Mouse (Mus musculus) forebrain, embryonic 14.5 days (tissue): Measurements from ENCODE around the gene Kirrel. TPM values are rescaled to one million over a fixed set of nuclear protein-coding genes. Genes with fewer than 3 reads are reported as not detected.

Source experiments
- ATAC-seq: fragments of 200-750 bp; cut with Nextera tagmentation; 2 replicates; pipeline ENCODE4 v1.8.0; 2017; ENCODE audit warnings: mild to moderate bottlenecking, moderate library complexity
- DNase-seq: peaks from one replicate; pipeline ENCODE4 v3.0.0-alpha.2; 2015; ENCODE audit warnings: low spot score
- H3K27ac ChIP-seq: fragments of 300-500 bp; sonication (generic); 2 replicates; pipeline ENCODE4 v1.5.1; 2014; ENCODE audit warnings: low read depth, mild to moderate bottlenecking, control low read depth, low read length, moderate library complexity
- H3K27me3 ChIP-seq: fragments of 300-500 bp; sonication (generic); replicated peaks from 2 replicates; pipeline ENCODE4 v1.6.1; 2014; ENCODE audit warnings: low read length, control low read depth, mixed read lengths; ENCODE audit not compliant: control insufficient read depth, insufficient read depth
- H3K36me3 ChIP-seq: fragments of 300-500 bp; sonication (generic); 2 replicates; pipeline ENCODE4 v1.6.1; 2014; ENCODE audit warnings: low read length, control low read depth; ENCODE audit not compliant: control insufficient read depth, insufficient read depth
- H3K4me1 ChIP-seq: fragments of 300-500 bp; sonication (generic); 2 replicates; pipeline ENCODE4 v1.6.1; 2014; ENCODE audit warnings: antibody characterized with exemption, low read length, control low read depth; ENCODE audit not compliant: control insufficient read depth, insufficient read depth
- H3K4me2 ChIP-seq: fragments of 300-500 bp; sonication (generic); 2 replicates; pipeline ENCODE4 v1.6.1; 2014; ENCODE audit warnings: mild to moderate bottlenecking, control low read depth, low read length
- H3K4me3 ChIP-seq: fragments of 300-500 bp; sonication (generic); 2 replicates; pipeline ENCODE4 v1.5.1; 2014; ENCODE audit warnings: low read depth, low read length, control low read depth
- H3K9ac ChIP-seq: fragments of 300-500 bp; sonication (generic); 2 replicates; pipeline ENCODE4 v1.6.1; 2014; ENCODE audit warnings: mild to moderate bottlenecking, low read length, control low read depth, moderate library complexity
- H3K9me3 ChIP-seq: fragments of 300-500 bp; sonication (generic); replicated peaks from 2 replicates; pipeline ENCODE4 v1.6.1; 2016; ENCODE audit warnings: low read length, control low read depth, mixed read lengths; ENCODE audit not compliant: control insufficient read depth
- WGBS: fragments of 180-500 bp; shearing (Covaris S2); extraction: QIAGEN DNeasy Blood & Tissue Kit; methylation state at CpG from one replicate; pipeline ENCODE4 v1.1.7; 2014; 5-methylcytosine and 5-hydroxymethylcytosine counted together
- polyA plus RNA-seq: library from polyadenylated mRNA; unstranded; fragments of >200 nt; fragmentation: Nextera tagmentation; extraction: Ambion mirVana; gene quantifications from 2 replicates; pipeline ENCODE4 v1.2.1, GENCODE M21; 2014

The Kirrel gene
- polyA plus RNA-seq, 1 experiment from 2014 or later, result 2.2 TPM

DNA sequence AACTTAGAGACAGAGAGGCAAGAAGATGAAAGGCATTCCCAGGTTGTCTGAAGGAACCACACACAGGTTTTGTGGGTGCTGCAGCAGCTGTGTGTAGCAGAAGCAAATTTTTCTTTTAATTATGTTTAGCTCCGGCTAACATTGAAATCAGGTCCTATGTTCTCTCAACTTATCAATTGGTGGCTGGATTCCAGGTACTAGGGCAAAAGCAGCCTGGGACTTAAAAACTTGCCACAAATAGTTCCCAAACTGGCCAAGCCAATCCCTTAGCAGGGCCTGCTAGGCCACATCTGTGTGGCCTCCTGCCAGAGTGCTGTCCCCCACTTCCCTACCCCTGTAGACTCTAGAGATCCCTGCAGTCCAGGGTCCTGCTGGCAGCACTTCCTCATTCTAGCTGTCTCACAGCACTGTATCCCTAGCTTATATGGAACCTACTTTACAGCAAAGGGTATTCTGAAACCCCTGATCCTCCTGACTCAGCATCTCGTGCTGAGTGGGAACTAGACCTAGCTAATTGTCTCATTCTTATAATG, 23.2 kb downstream of the Kirrel start:
- no peak for DNase-seq
- Histone ChIP-seq H3K27me3 (no peaks in the 10 kb centered on the region), H3K4me1 (peaks cover 51% of the 10 kb centered on the region), H3K36me3 (no peaks in the 10 kb centered on the region), H3K9ac (peak overlapping the region; percentile 43), H3K4me3 (no peak overlapping the region), H3K9me3 (no peaks in the 10 kb centered on the region), H3K27ac (peak overlapping the region; percentile 84), H3K4me2 (peak overlapping the region; percentile 38)
- ATAC-seq, result no peak
- WGBS, result 46% methylated on average over 2 of the region's 2 CpGs

DNA sequence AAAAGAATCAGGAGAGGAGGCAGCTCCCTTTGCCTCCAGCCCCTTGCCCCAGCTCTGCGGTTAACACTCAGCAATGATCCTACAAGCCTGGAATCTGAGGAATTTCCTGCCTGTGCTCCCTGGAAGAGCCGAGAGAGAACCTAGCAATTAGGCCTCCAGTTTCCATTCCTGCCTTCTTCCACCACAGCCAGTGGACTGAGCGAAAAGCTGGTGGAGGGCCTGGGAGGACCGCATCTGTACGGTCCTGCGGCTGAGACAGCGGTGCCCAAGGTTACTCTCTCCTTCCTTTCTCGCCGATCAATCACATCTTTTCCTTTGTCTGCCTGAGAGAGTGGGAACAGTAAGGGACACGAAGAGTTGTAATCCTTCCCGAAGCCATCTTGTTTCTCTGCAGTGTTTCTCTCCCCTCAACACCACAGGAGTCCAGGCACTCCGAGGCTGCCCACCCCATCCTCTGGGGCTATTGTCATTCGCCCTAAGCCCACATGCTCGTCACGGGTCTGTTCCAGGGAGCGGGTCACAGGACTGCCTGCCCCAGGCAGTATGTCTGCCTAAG, 23.8 kb downstream of the Kirrel start:
- H3K9ac ChIP-seq, result peak overlapping the region; percentile 43
- ATAC-seq, result peak; percentile 57
- no peaks in the 10 kb centered on the region for H3K9me3 ChIP-seq
- no peaks in the 10 kb centered on the region for H3K27me3 ChIP-seq
- no peak for DNase-seq
- no peaks in the 10 kb centered on the region for H3K36me3 ChIP-seq
- no peak overlapping the region for H3K4me3 ChIP-seq
- peak overlapping the region; percentile 84 for H3K27ac ChIP-seq
- peaks cover 51% of the 10 kb centered on the region for H3K4me1 ChIP-seq
- peak overlapping the region; percentile 38 for H3K4me2 ChIP-seq
- 3% methylated on average over 16 of the region's 16 CpGs for WGBS

DNA sequence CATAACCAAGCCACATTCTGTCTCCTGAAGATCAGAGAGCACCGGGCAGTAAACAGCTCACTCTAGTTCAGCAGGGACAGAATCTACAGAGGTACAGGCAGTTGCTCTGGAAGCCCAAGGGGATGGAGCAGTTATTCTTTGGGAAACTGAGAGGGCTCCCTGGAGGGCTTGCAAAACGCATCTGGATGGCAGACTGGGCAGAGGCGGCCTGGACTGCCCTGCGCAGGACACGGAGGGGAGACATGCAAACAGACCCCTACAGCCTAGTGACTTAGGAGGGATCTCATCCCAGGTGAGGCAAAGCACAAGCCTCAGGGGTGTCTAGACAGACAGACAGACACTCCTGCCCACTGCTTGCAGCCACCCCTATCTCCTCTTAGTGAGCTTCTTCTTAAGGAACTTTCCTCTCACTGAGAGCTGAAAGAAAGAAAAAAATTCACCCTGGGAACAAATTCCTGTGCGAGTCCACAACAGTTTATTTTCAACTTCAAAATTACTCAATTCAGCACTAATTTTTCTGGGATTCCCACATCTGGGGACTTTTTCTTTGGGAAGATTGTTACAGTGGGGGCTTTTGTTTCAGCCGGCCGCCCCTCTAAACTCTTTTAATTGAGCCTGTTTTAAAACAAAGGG, 24.4 kb downstream of the Kirrel start:
- 0 out of 2 replicates have a peak overlapping the region, but pooled peaks have one; percentile 38 for H3K4me2 ChIP-seq
- H3K4me1 ChIP-seq, result peaks cover 50% of the 10 kb centered on the region
- H3K27ac ChIP-seq, result peak overlapping the region; percentile 84
- H3K36me3 ChIP-seq, result no peaks in the 10 kb centered on the region
- no peak overlapping the region for H3K4me3 ChIP-seq
- ATAC-seq (no peak), DNase-seq (no peak)
- no peaks in the 10 kb centered on the region for H3K27me3 ChIP-seq
- no peaks in the 10 kb centered on the region for H3K9me3 ChIP-seq
- H3K9ac ChIP-seq, result peak overlapping the region; percentile 43; the same call in 1 of the 2 replicates
- WGBS, result 7% methylated on average over 8 of the region's 8 CpGs

DNA sequence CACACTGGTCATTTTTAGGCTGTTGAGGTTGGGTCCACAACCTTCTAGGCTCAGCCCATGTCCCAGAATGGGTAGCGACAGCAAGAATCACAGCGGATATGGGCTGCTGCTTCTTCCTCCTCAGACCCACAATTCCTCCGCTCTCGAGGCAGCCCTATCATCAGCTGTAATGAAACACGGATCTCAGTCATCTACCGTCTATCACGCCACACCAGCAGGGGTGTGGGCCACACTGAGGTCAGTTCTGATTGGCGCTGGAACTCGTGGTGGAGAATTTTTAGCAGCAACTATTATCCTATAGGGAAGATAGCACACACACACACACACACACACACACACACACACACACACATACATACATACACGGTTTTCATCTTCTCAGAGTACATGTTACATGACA, 25.1 kb downstream of the Kirrel start:
- H3K27ac ChIP-seq, result no peak overlapping the region
- peaks cover 47% of the 10 kb centered on the region for H3K4me1 ChIP-seq
- 74% methylated on average over 10 of the region's 10 CpGs for WGBS
- H3K36me3 ChIP-seq, result no peaks in the 10 kb centered on the region
- H3K9ac ChIP-seq, result no peak overlapping the region
- H3K4me2 ChIP-seq, result no peak overlapping the region
- ATAC-seq, result no peak
- H3K27me3 ChIP-seq, result no peaks in the 10 kb centered on the region
- H3K9me3 ChIP-seq, result no peaks in the 10 kb centered on the region
- no peak for DNase-seq
- no peak overlapping the region for H3K4me3 ChIP-seq

DNA sequence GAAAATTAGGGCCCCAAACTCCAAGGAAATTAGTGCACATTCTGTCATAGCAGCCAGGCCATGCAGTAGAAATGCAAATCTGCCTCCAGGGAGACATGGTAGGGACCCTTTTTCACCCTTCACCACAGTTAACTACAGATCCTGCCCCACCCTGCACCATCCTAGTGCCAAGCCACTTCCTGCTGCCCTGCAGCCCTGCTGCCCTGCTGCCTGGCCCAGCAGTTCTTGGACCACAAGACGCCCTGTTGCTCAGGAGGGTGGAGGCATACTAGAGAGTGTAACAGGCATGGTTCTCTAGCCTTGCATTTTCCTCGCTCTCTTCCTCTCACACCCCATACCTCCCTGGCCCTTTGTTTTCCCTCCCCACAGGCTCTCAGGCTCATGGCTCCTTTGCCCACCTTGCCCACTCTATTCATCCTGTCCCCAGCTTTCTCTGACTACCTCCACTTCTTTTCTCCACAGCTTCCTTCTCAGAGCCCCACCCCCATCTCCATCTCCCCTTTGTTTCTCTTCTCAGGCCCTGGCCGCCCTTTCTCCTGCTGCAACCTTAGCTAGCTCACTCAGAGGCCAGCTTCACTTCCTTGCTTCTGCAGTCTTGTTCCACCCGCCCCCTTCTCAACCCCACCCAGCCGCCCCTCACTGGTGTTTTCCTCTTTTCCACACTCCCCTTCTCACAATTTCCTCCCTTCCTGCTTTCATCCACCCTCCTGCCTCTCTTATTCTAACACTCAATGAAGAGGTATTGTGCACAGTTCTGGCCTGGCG, 29.9 kb downstream of the Kirrel start:
- H3K4me3 ChIP-seq, result no peak overlapping the region
- 20% methylated on average over 6 of the region's 6 CpGs for WGBS
- no peaks in the 10 kb centered on the region for H3K27me3 ChIP-seq
- no peak for DNase-seq
- peaks cover 16% of the 10 kb centered on the region; the same call in 1 of the 2 replicates for H3K4me1 ChIP-seq
- H3K4me2 ChIP-seq, result no peak overlapping the region
- H3K9ac ChIP-seq, result peak overlapping the region; percentile 26; the same call in 1 of the 2 replicates
- ATAC-seq, result no peak
- H3K27ac ChIP-seq, result no peak overlapping the region
- peaks cover 5% of the 10 kb centered on the region; the same call in 1 of the 2 replicates for H3K36me3 ChIP-seq
- no peaks in the 10 kb centered on the region for H3K9me3 ChIP-seq

DNA sequence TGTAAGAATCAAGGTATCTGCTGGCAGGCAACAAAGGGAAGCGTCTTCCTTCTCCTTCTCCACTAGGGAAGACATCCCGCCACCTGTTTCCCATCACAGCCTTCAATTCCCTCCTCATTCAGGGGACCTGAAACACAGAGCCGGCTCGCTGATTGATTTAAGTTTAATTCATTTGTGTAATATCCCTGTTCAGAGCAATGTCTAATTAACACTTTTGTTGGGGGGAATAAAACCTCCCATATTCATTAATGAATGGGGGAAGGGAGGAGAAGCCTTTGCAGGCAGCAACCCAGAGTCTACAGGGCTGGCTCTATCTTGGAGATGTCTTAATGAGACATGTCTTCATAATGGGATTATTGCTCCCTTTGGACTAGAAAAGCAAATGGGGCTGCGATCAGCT, 34.3 kb downstream of the Kirrel start:
- peaks cover 12% of the 10 kb centered on the region; the same call in 1 of the 2 replicates for H3K4me1 ChIP-seq
- H3K9ac ChIP-seq, result no peak overlapping the region
- H3K4me3 ChIP-seq, result no peak overlapping the region
- ATAC-seq (no peak), DNase-seq (no peak)
- no peaks in the 10 kb centered on the region for H3K9me3 ChIP-seq
- WGBS, result 28% methylated on average over 5 of the region's 5 CpGs
- H3K27ac ChIP-seq, result no peak overlapping the region
- no peaks in the 10 kb centered on the region for H3K27me3 ChIP-seq
- H3K36me3 ChIP-seq, result peaks cover 12% of the 10 kb centered on the region
- H3K4me2 ChIP-seq, result no peak overlapping the region

DNA sequence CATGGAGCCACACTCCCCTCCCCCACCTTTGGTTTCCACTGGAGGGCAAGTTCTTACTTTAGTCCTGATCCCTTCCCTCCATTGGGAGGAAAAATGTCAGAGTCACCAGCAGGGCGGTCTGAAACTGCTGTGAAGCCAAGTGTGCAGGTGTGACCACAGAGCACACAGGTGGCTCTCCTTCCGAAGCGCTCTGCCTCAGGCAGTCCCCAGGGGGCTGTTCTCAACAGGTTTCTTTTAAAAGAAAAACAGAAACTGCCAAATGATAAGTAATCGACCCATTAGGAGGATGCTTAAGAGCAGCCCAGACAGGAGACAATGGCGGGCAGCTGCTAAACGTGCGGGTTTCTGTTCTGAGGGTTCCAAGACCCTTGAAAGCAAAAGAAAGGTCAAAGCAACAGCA, 37.8 kb downstream of the Kirrel start:
- Histone ChIP-seq H3K9me3 (no peaks in the 10 kb centered on the region), H3K36me3 (peaks cover 12% of the 10 kb centered on the region), H3K27me3 (no peaks in the 10 kb centered on the region), H3K4me2 (no peak overlapping the region), H3K4me1 (peaks cover 12% of the 10 kb centered on the region), H3K9ac (no peak overlapping the region), H3K4me3 (no peak overlapping the region), H3K27ac (no peak overlapping the region)
- no peak for ATAC-seq
- 32% methylated on average over 7 of the region's 7 CpGs for WGBS
- no peak for DNase-seq

DNA sequence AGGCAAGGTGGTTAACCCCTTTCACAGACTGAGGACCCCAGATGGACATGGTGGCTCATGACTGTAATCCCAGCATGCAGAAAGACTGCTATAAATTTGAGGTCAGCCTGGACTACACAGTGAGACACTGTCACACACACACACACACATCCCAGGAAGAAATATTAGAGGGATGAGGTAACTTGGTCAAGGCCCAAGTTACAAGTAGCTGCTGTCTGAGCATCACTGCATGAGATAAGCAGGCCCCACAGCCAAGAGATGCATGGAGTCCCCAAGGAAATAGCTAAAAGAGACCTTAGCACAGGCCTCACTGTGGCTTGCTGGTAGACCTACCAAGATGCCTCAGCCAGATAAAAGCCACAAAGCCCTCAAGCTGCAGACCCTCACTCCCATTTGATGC, 39.6 kb downstream of the Kirrel start:
- H3K4me3 ChIP-seq, result no peak overlapping the region
- H3K27ac ChIP-seq, result no peak overlapping the region
- H3K4me2 ChIP-seq, result no peak overlapping the region
- no peaks in the 10 kb centered on the region for H3K27me3 ChIP-seq
- no peak overlapping the region for H3K9ac ChIP-seq
- no peaks in the 10 kb centered on the region for H3K9me3 ChIP-seq
- peaks cover 10% of the 10 kb centered on the region for H3K4me1 ChIP-seq
- H3K36me3 ChIP-seq, result peaks cover 10% of the 10 kb centered on the region
- ATAC-seq (no peak), DNase-seq (no peak)
